8 mouse cellular contexts compared by ENCODE assay signal in genomic region chr6:50304949-50305491, GRCm38 (mm10). TPM values are rescaled to one million over a fixed set of nuclear protein-coding genes. Genes with fewer than 3 reads are reported as not detected.
DNase-seq lines count a peak whose midpoint lies in the region; ATAC-seq and TF ChIP-seq lines count a peak whose summit lies in the region.

No protein-coding gene starts in this region.

- ATAC-seq in erythroblast, adult 5-6 weeks (replicated peaks; ENCODE audit: low FRiP score, poor library complexity, severe bottlenecking): peak; percentile 72

- H3K4me3 ChIP-seq in MEL (ENCODE audit: control insufficient read depth in 1 of 2, insufficient read depth in 1 of 2, low read depth in 2 of 2, low read length in 2 of 2): no peak overlapping the region
- H3K4me3 ChIP-seq in macrophage (ENCODE audit: inconsistent target): no peak overlapping the region

- TF ChIP-seq POLR2A in MEL (IDR thresholded peaks at IDR 0.05; ENCODE audit: control insufficient read depth in 1 of 2, insufficient read depth in 1 of 2, low read depth in 1 of 2, low read length in 2 of 2, poor library complexity in 1 of 2): no peak

- H3K4me1 ChIP-seq in MEL (ENCODE audit: control insufficient read depth in 1 of 2, insufficient read depth in 2 of 2, low read length in 2 of 2): no peaks in the 10 kb centered on the region

- no peaks in the 10 kb centered on the region for H3K9me3 ChIP-seq in MEL (replicated peaks; ENCODE audit: insufficient read depth, low read length)

- TF ChIP-seq RAD21 in MEL (IDR thresholded peaks at IDR 0.05; ENCODE audit: low read depth, low read length): peak; percentile 65

- H3K36me3 ChIP-seq in MEL (ENCODE audit: control insufficient read depth in 1 of 2, insufficient read depth in 2 of 2, low read length in 2 of 2) (no peaks in the 10 kb centered on the region), macrophage (ENCODE audit: inconsistent target) (no peaks in the 10 kb centered on the region)

- H3K79me2 ChIP-seq in MEL (ENCODE audit: control insufficient read depth, insufficient read depth, low read length, poor library complexity) (no peaks in the 10 kb centered on the region), macrophage (ENCODE audit: inconsistent target) (no peaks in the 10 kb centered on the region)

- no peak for TF ChIP-seq EP300 in MEL (IDR thresholded peaks at IDR 0.05; ENCODE audit: low read depth in 1 of 2, low read length in 2 of 2)

- DNase-seq in MEL (ENCODE audit: low read depth, low spot score): peak; percentile 80
- DNase-seq in adrenal gland, postnatal 4 days (ENCODE audit: low spot score in 2 of 2): peak; percentile 43 to 68
- peak; percentile 86 for DNase-seq in heart, postnatal 4 days
- DNase-seq in layer of hippocampus, postnatal 14 days (ENCODE audit: low spot score in 2 of 2): peak; percentile 81 to 86
- peak; percentile 59 to 75 for DNase-seq in right cerebral cortex, postnatal 36 days (ENCODE audit: low spot score in 2 of 2)
- DNase-seq in urinary bladder, postnatal 4 days (ENCODE audit: low spot score in 2 of 2): peak; percentile 63 to 87

- 0% methylated on average over 4 of the region's 4 CpGs for WGBS in macrophage (ENCODE audit: missing documents)

- peak; percentile 91 for TF ChIP-seq CTCF in MEL (IDR thresholded peaks at IDR 0.05 in 2 of 3, conservative IDR thresholded peaks at IDR 0.05 in 1 of 3; ENCODE audit: control insufficient read depth in 1 of 3, insufficient read depth in 1 of 3, low read depth in 2 of 3, low read length in 3 of 3, poor library complexity in 1 of 3, severe bottlenecking in 1 of 3)

- no peak overlapping the region for H3K9ac ChIP-seq in MEL (ENCODE audit: control insufficient read depth, low read depth, low read length, poor library complexity, severe bottlenecking)

- H3K27ac ChIP-seq in MEL (ENCODE audit: control insufficient read depth, low read depth, low read length): no peak overlapping the region; the same call in 1 of the 2 replicates
- peak overlapping the region; percentile 95 for H3K27ac ChIP-seq in macrophage

- no peaks in the 10 kb centered on the region for H3K27me3 ChIP-seq in MEL (ENCODE audit: control insufficient read depth in 1 of 2, insufficient read depth in 2 of 2, low read length in 2 of 2)

TF ChIP-seq in MEL, 35 proteins besides CTCF, POLR2A, EP300 and RAD21:
- TF ChIP-seq BHLHE40 (IDR thresholded peaks at IDR 0.05; ENCODE audit: borderline replicate concordance, low read depth, low read length) (0 out of 2 replicates have a peak, but pooled peaks have one; percentile 13), SMC3 (IDR thresholded peaks at IDR 0.05; ENCODE audit: low read depth, low read length) (peak; percentile 89), HCFC1 (IDR thresholded peaks at IDR 0.05; ENCODE audit: low read depth, low read length) (0 out of 2 replicates have a peak, but pooled peaks have one; percentile 25), TCF12 (IDR thresholded peaks at IDR 0.05; ENCODE audit: low read depth, low read length) (no peak), ZC3H11A (IDR thresholded peaks at IDR 0.05; ENCODE audit: low read depth, low read length) (peak; percentile 68), ETS1 (IDR thresholded peaks at IDR 0.05; ENCODE audit: low read depth, low read length) (no peak)

RNA-seq across cellular contexts. Expression of gene Gsdme, which starts 41.4 kb away (rescaled TPM):
- total RNA-seq in MEL (2012; rRNA removed): 0.20 and 0.27 TPM in 2 replicates
- polyA plus RNA-seq in MEL (2012; ENCODE audit: insufficient read depth in 1 of 2, insufficient read length in 2 of 2, low read depth in 1 of 2, low replicate concordance in 2 of 2, missing spikeins in 1 of 2) (1 to 10 TPM in 1 of 2 experiments, not detected in 1; 1.5 TPM), macrophage (2018) (3.0 to 13.4 TPM (median 4.4 TPM) in 3 replicates)
- total RNA-seq in adrenal gland, postnatal 4 days (2021): 1 to 10 TPM; 4.3 to 5.0 TPM
- total RNA-seq in erythroblast, adult 5-6 weeks (2015; ENCODE audit: low replicate concordance): 4.6 and 9.6 TPM in 2 replicates
- 2.4 and 9.2 TPM in 2 replicates for total RNA-seq in erythroblast, adult 5-6 weeks (2017; ENCODE audit: low replicate concordance)
- under 1 TPM; 0.57 to 0.61 TPM for total RNA-seq in heart, postnatal 4 days (2021)
- total RNA-seq in layer of hippocampus, postnatal 14 days (2021): 10 to 100 TPM; 11.6 to 12.7 TPM
- total RNA-seq in macrophage (2018; cell fraction: chromatin; rRNA removed): 1 to 10 TPM in 24 of 26 experiments, under 1 TPM in 2; 0.67 to 9.3 (median 3.3) TPM
- total RNA-seq in macrophage (2018; cell fraction: cytosol; rRNA removed): 1 to 10 TPM; 2.7 to 5.4 (median 4.1) TPM
- total RNA-seq in macrophage (2018; cell fraction: nucleus; rRNA removed): 10 to 100 TPM in 1 of 26 experiments, 1 to 10 TPM in 25; 1.4 to 18.3 (median 3.7) TPM
